Mouse (Mus musculus) heart, adult 2 months (tissue): ENCODE results near the gene Lmln. TPM values are rescaled to one million over a fixed set of nuclear protein-coding genes. Genes with fewer than 3 reads are reported as not detected.

Experiments used
- DNase-seq, 2 experiments: peaks; one replicate each; pipeline ENCODE4 v3.0.0; 2021
- H3K27ac ChIP-seq: fragments of 200-600 bp; 2 replicates; pipeline ENCODE4 v1.8.1; 2022
- H3K27me3 ChIP-seq: fragments of 200-500 bp; 2 replicates; pipeline ENCODE4 v1.6.1; 2012; ENCODE audit warnings: mild to moderate bottlenecking, low read length, inconsistent platforms, mixed read lengths; ENCODE audit not compliant: control insufficient read depth, insufficient read depth
- H3K36me3 ChIP-seq: fragments of 200-500 bp; 2 replicates; pipeline ENCODE4 v1.6.1; 2012; ENCODE audit warnings: low read length, inconsistent platforms; ENCODE audit not compliant: control insufficient read depth, insufficient read depth
- H3K4me1 ChIP-seq: fragments of 200-500 bp; 2 replicates; pipeline ENCODE4 v1.6.1; 2011; ENCODE audit warnings: low read length; ENCODE audit not compliant: control insufficient read depth, insufficient read depth
- H3K4me3 ChIP-seq: fragments of 200-600 bp; 2 replicates; pipeline ENCODE4 v1.8.1; 2022
- H3K79me2 ChIP-seq: fragments of 200-500 bp; replicated peaks from 2 replicates; pipeline ENCODE4 v1.6.1; 2012; ENCODE audit warnings: mild to moderate bottlenecking, inconsistent platforms, low read length, moderate library complexity, mixed read lengths; ENCODE audit not compliant: control insufficient read depth, insufficient read depth
- H3K9ac ChIP-seq: fragments of 200-500 bp; 2 replicates; pipeline ENCODE4 v1.6.1; 2012; ENCODE audit warnings: low read depth, mild to moderate bottlenecking, control low read depth, inconsistent platforms, low read length, mixed read lengths
- CTCF ChIP-seq: fragments of 200-600 bp; IDR thresholded peaks from 2 replicates; pipeline ENCODE4 v1.8.1; 2022; ENCODE audit warnings: antibody characterized with exemption, mild to moderate bottlenecking, moderate library complexity
- EP300 ChIP-seq: fragments of 200-500 bp; IDR thresholded peaks from 2 replicates; pipeline ENCODE4 v1.6.1; 2011; ENCODE audit warnings: low read depth, low read length, control low read depth; ENCODE audit not compliant: insufficient read depth
- POLR2A ChIP-seq: fragments of 200-500 bp; IDR thresholded peaks from 2 replicates; pipeline ENCODE4 v1.6.1; 2011; ENCODE audit warnings: mild to moderate bottlenecking, low read depth, low read length, control low read depth; ENCODE audit not compliant: insufficient read depth
- WGBS: fragments of 180-500 bp; shearing (Covaris S2); methylation state at CpG from one replicate; pipeline ENCODE4 v1.1.7; 2018; 5-methylcytosine and 5-hydroxymethylcytosine counted together
- intact Hi-C: fragments of 180-260 bp; cut with DNase I; formaldehyde crosslinking; loops from one replicate; pipeline ENCODE4 v1.15.1; 2025
- polyA plus RNA-seq: library from polyadenylated mRNA; depleted of rRNA; stranded (reverse); fragments of >200 nt; gene quantifications from 2 replicates; pipeline ENCODE4 v1.2.3, GENCODE M21; 2012
- total RNA-seq, 2 experiments: library from RNA; stranded (reverse); gene quantifications; 2 replicates each; pipeline ENCODE4 v1.2.3; 2021

The Lmln gene
- total and polyA plus RNA-seq, 3 experiments, result 1.1 to 2.0 (median 1.9) TPM

- Histone ChIP-seq H3K4me3 (no peak overlapping the region), H3K27me3 (no peaks in the 10 kb centered on the region), H3K36me3 (no peaks in the 10 kb centered on the region), H3K27ac (no peak overlapping the region), H3K79me2 (no peaks in the 10 kb centered on the region), H3K4me1 (no peaks in the 10 kb centered on the region), H3K9ac (no peak overlapping the region)
- no peak for DNase-seq
- no peak for TF ChIP-seq EP300
- no peak for TF ChIP-seq POLR2A
- no peak for TF ChIP-seq CTCF
- 75% methylated on average over 21 of the region's 21 CpGs for WGBS
- intact Hi-C loops, result no loop called here
These were observed 43.1 kb upstream of the Lmln start for GRCm38 (mm10) chr16:33019117-33019770.

- TF ChIP-seq POLR2A (no peak), CTCF (no peak), EP300 (no peak)
- DNase-seq, result no peak
- WGBS, result 46% methylated on average over 3 of the region's 3 CpGs
- Histone ChIP-seq H3K79me2 (no peaks in the 10 kb centered on the region), H3K27ac (no peak overlapping the region), H3K36me3 (no peaks in the 10 kb centered on the region), H3K9ac (no peak overlapping the region), H3K4me3 (no peak overlapping the region), H3K27me3 (no peaks in the 10 kb centered on the region), H3K4me1 (no peaks in the 10 kb centered on the region)
- intact Hi-C loops, result loop anchor here (5.0 to 10.0 kb wide), 3 partner anchors 136 to 307 kb away; partner anchors contain the start of gene Smbd1
These were observed 40.9 kb upstream of the Lmln start for GRCm38 (mm10) chr16:33021381-33021780.

DNA sequence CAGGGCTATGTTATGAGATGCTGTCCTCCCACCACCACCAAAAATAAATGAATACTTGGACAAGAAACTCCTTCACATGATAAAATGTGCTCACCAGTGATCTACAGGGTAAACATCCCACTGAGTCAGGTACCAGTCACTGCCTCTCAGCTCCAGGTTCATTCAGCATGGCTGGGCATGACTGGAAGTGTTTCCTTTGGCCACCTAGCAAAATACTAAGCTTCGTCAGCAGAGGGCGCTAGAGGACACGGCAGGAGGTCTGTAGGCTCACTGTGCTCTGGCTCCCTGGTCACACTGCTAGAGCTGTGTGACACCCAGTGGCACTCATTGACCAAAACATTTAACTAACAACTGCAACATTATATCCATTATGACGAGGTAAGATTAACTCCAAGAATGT lies 38.6 kb upstream of the Lmln start:
- intact Hi-C loops, result loop anchor here (5.0 to 10.0 kb wide), 3 partner anchors 134 to 309 kb away; partner anchors contain the start of gene Smbd1
- Histone ChIP-seq H3K4me3 (no peak overlapping the region), H3K27ac (no peak overlapping the region), H3K79me2 (no peaks in the 10 kb centered on the region), H3K36me3 (no peaks in the 10 kb centered on the region), H3K4me1 (no peaks in the 10 kb centered on the region), H3K27me3 (no peaks in the 10 kb centered on the region), H3K9ac (no peak overlapping the region)
- DNase-seq, result peak; percentile 79 to 85
- WGBS, result 2% methylated on average over 4 of the region's 4 CpGs
- TF ChIP-seq CTCF, result no peak; the same call in 1 of the 2 replicates
- no peak for TF ChIP-seq POLR2A
- peak; percentile 86; the same call in 1 of the 2 replicates for TF ChIP-seq EP300

DNA sequence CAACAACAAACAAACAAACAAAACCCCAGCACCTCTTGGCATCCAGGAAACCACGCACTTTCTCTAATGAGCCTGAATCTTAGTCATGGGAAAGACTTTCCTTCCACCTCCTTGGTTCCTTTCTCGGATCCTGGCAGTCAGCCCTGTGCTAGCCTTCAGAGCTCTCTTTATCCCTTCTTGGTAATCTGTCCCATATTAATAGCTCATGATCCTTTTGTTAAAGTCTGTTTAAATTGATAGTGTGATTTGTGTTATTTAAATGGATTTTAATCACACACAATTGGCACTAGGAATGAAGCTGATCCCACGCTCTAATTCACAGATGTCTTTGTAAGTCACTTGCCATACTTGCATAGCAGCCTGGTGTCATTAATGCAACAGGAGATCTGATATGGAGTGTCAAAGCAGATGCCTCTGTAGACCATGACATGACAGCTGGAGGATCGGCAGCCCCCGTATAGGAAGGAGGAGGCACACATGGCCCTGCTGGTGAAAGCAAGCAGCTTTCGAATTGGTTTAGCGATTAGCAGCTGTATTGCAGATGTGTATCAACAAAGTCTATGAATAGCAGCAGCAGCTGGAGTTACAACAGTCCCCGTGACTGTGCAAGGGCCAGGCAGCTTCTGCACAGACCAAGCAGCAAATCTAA lies 37.7 kb upstream of the Lmln start:
- Histone ChIP-seq H3K79me2 (no peaks in the 10 kb centered on the region), H3K4me1 (no peaks in the 10 kb centered on the region), H3K9ac (no peak overlapping the region), H3K36me3 (no peaks in the 10 kb centered on the region), H3K4me3 (no peak overlapping the region), H3K27me3 (no peaks in the 10 kb centered on the region), H3K27ac (no peak overlapping the region)
- TF ChIP-seq EP300, result no peak
- TF ChIP-seq CTCF, result no peak
- no peak for TF ChIP-seq POLR2A
- no peak for DNase-seq
- 56% methylated on average over 8 of the region's 8 CpGs for WGBS
- intact Hi-C loops, result loop anchor here (5.0 to 10.0 kb wide), 3 partner anchors 133 to 310 kb away; partner anchors contain the start of gene Smbd1

- DNase-seq, result no peak
- H3K9ac ChIP-seq, result no peak overlapping the region
- WGBS, result 63% methylated on average over 7 of the region's 7 CpGs
- H3K36me3 ChIP-seq, result no peaks in the 10 kb centered on the region
- no peak overlapping the region for H3K27ac ChIP-seq
- TF ChIP-seq POLR2A, result no peak
- no peak for TF ChIP-seq CTCF
- no peak for TF ChIP-seq EP300
- intact Hi-C loops, result loop anchor here (10.0 kb wide), 1 partner anchor 312 kb away; no protein-coding TSS in a partner anchor
- H3K4me3 ChIP-seq, result no peak overlapping the region
- H3K79me2 ChIP-seq, result no peaks in the 10 kb centered on the region
- H3K4me1 ChIP-seq, result no peaks in the 10 kb centered on the region
- H3K27me3 ChIP-seq, result no peaks in the 10 kb centered on the region
These were observed 36.0 kb upstream of the Lmln start for GRCm38 (mm10) chr16:33026357-33026756.

- H3K27ac ChIP-seq, result no peak overlapping the region
- no peak overlapping the region for H3K9ac ChIP-seq
- no peaks in the 10 kb centered on the region for H3K79me2 ChIP-seq
- H3K4me1 ChIP-seq, result no peaks in the 10 kb centered on the region; the same call in 1 of the 2 replicates
- no peak for TF ChIP-seq CTCF
- no peak for TF ChIP-seq EP300
- TF ChIP-seq POLR2A, result no peak
- DNase-seq, result no peak
- H3K4me3 ChIP-seq, result no peak overlapping the region
- H3K36me3 ChIP-seq, result no peaks in the 10 kb centered on the region
- 80% methylated on average over 4 of the region's 4 CpGs for WGBS
- no peaks in the 10 kb centered on the region for H3K27me3 ChIP-seq
- intact Hi-C loops, result no loop called here
These were observed 26.3 kb upstream of the Lmln start for GRCm38 (mm10) chr16:33036006-33036405.
